Mouse (Mus musculus) cerebellum, postnatal 25 days (tissue): Measurements from ENCODE around the gene Tcf12.

Experiments used
- DNase-seq, 2 experiments: peaks; one replicate each; pipeline ENCODE4 v3.0.0; 2021; ENCODE audit warnings: mixed read lengths in 2 of 2

Tcf12 gene

DNA sequence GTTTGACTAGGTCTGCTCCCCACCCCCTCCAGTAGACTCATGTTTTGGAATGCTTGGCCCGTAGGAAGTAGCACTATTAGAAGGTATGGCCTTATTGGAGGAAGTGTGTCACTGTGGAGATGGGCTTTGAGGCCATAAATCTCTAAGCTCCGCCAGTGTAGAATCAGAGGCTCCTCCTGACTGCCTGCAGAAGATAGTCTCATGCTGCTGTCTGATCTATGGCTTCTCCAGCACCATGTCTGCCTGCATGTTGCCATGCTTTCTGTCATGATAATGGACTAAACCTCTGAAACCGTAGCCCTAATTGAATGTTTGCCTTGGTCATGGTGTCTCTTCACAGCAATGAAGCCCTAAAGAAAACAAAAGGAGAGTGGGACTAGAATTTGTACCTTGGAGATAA, 26.7 kb downstream of the Tcf12 start:
- DNase-seq, result no peak

DNA sequence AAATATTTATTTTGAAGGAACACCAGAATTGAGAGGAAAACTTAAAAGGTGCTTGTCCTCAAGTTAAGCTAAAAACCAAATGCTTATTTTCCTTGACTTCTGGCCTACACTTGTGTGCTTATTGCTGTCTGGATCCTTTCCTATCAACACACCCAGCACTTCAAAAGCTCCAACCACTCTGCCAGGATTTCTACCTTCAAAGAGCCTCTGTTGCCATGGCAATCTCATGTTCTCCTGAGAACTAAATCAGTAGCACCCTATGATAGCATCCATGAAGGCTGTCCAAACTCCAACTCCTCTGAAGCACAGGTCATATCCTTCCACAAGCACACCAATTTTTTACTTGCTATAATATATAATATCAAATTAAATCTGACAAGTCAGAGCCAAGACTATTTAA, 27.5 kb downstream of the Tcf12 start:
- DNase-seq, result peak in 1 of 2 experiments; percentile 18

DNA sequence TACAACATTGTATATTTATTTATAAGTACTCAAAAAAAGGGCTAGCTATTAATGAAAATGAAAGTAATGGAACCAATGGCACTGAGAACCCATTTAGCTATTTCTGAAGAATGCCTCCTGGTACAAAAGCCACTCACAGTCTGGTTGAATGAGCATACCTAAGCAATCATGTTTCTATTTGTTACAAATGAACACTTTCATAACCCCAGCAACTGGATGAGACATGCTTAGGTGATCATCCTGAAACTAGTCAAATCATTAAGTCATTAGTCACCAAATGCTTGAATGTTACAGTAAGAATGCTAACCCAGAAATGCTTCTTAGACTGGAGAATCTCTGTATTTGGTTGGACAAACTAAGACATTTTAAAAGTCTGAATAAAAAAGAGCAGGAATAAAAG, 35.5 kb downstream of the Tcf12 start:
- DNase-seq, result no peak

DNA sequence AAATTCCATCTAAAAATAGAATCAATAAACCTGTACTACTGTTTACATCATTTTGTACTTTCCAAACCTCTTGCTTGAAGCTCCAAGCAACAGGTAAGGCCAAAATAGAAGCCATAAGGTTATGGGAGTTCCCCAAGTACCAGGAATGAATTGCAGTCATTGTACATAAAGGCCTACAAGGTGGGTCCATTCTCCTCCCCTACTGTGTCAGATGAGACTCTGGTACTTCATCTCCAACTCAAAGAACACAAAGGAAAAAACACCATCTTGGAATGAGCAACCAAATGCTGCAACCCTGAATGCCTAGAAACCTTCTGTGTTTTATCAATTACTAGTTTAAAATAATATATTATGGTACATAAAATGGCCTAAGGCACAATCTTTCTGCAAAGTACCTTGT, 45.5 kb downstream of the Tcf12 start:
- DNase-seq, result no peak

DNA sequence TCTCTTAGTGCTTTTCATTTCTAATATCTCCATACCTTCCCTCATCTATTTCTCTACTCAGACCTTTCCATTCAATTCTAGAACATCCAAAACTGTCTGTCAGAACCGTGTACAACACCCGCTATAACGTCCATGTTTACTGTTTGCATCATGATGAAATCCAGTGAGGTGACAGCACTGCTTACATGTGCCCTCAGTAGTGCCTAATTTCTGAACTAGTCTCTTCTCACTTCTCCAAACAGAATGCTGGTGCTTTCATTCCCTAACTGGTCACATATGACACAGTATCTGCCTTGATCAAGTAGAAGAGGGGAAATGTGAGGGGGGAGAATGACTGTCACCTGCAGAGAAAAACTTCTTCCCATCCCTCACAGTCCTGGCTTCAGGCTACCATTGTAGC, 58.5 kb downstream of the Tcf12 start:
- no peak for DNase-seq

DNA sequence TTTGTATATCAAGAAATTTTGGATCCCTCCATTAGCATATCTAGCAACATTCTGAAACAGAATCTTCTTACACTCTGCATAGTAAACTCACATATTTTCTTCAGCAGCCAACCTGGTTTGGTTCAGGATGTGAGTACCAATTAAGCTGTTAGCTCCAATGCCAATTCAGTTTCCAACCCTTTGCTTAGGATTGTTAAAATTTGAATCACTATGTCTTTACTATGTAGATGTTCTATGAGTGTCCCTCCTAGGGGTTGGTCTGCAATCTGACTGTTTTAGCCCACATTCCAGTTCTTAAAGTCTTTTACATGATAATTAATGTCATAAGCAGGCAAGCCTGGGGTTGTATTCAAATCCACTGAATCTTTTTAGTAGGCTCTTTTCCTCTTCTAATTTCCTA, 71.5 kb downstream of the Tcf12 start:
- no peak for DNase-seq

DNA sequence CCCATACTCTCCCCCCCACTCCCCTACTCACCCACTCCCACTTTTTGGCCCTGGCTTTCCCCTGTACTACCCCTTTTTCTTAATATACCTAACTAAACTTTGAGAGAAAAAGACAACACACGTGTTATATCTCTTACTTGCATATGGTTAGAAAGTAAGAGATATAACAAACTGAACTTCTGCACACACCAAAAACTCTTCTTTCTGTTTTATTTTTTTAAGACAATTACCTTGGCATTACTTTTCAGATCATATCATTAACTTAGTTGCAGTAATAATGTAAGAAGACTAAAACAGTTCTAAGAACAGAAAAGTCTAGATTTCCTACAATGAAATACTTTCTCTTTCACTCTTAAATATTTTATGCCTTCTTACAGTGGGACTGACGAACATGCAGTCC, 72.3 kb downstream of the Tcf12 start:
- DNase-seq, result no peak

DNA sequence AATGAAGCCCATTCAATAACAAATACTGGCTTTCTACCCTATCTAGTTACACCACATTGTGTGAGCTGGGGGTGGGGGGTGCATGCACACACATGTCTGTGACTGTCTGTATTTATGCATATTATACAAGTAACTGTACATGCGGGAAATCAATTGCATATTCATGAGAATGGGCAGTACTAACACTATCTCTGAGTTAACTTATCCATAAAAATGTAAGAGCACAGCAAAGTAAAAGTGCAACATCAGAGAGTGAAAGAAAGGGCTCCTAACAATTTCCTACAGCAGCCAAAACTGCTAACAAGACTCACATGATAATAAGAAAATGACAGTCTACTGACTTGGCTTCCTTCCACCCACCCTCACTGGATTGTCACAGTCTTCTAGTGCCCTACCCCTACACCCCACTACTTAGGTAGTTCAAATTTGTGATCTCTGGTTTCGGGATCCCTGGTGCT, 74.6 kb downstream of the Tcf12 start:
- no peak for DNase-seq

DNA sequence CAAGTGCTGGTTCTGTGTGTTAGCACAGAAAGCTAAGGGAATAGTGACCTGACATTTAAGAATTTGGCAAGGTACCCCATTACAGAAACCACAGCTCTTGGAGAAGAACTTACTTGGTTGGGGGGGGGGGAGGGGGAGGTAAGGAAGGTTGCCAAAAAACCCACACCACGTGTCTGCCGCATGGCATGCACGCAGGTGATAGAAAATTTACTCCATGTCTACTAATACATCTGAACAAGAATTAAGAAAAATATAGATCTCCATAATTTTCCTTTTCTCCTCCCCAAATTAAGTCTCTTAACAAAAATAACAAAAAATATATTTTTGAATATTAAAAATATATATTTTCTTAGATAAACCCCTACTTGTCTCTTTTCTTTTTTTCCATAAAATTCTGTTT, 75.4 kb downstream of the Tcf12 start:
- DNase-seq, result no peak

DNA sequence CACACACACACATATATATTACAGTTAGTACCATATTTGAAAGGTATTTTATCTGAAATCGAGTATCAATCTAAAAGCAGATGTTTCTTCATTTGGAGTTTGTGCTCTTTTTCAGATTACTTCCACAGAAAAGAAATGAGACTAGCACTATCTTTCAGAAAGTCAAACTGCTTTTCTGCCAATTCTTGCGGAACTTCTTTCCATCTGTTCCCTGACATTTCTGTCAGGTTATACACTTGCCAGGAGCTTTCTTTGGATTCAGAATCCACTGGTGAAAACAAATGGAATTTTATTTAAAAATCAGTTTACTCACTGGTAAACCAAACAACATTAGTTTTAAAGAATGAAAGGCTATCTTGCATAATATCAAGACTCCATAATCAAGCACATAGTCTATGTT, 78.4 kb downstream of the Tcf12 start:
- DNase-seq, result no peak

DNA sequence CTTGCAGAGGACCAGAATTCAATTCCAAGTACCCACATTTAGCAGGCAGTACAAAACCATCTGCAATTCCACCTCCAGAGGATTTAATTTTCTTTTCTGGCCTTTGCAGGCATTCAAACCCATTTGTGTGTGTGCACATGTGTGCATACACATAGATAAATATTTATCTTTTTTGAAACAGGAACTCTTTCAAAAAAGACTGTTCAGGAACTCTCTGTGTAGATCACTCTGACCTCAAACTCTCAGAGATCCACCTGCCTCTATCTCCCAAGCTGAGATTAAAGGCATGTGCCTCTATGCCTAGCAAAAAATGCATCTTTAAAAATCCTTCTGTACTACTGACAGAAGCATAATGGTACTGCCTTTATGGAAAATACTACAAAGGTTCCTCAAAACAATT, 81.4 kb downstream of the Tcf12 start:
- no peak for DNase-seq

DNA sequence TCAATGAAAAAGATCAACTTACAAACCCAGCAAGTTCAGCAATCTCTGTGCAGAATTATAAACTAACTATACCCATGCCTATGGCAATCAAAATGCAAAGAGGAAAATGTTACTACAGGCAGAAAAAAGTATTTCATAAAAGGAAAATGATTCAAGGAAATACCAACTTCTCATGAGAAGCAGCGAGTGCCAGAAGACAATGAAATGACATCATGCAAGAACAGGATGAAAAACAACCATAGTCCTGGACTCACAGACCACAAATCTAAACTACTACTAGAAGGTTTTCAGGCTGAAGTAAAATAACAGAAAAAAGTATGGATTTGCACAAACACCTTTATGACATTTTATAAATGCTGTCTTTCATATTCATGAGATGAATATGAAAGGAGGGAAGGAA, 82.1 kb downstream of the Tcf12 start:
- no peak for DNase-seq

DNA sequence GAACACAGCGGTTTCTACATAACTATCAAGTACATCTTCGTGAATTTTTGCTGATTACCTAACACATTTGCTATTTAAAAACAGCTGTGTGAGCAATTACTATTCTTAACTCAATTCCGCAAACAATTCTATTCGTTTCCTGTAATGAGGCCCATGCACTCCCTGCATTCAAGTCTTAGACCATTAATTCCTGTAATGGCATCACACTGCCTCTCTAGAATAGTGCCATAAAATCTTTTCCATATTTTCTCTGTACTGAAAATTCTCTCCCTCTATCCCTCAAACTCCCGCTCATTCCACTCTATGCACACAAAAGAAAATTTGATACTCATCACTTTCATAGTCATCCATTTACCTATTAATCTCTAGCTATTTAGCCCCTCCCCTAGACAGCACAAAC, 88.4 kb downstream of the Tcf12 start:
- DNase-seq, result no peak

DNA sequence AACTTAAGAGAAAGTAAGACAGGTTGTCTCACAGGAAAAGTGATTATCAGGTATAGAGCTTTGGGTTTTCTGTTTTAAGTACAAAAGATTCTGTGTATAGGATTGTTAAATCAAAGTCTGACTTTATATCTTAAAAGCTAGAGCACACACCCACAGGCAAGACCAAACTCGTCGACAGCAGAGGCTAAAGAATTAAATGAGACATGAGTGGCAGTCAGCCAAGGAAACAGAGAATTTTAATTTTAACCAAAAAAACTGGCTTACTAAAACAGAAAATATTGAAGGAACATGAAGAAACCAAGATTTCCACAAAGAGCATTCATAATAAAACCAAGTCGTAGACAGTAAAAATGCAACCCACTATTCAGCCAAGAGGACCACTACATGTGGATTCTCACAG, 90.2 kb downstream of the Tcf12 start:
- no peak for DNase-seq

DNA sequence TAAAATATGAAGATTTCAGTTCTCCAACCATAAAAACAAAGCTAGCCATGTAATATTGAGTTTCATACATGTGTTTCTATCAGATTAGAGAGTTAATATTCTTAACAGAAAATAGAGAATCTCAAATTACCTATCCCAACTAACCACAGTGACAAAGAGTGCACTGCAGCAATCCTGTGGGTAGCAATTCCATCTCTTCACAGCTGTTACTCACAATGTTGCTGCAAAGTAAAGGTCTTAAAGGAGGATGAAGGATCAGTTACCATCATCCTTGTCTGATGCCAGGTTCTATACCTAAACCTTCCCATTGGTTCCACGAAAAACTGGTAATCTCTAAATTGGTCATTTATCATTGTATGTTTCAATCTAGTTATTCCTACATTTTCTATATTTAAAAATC, 95.7 kb downstream of the Tcf12 start:
- DNase-seq, result no peak

DNA sequence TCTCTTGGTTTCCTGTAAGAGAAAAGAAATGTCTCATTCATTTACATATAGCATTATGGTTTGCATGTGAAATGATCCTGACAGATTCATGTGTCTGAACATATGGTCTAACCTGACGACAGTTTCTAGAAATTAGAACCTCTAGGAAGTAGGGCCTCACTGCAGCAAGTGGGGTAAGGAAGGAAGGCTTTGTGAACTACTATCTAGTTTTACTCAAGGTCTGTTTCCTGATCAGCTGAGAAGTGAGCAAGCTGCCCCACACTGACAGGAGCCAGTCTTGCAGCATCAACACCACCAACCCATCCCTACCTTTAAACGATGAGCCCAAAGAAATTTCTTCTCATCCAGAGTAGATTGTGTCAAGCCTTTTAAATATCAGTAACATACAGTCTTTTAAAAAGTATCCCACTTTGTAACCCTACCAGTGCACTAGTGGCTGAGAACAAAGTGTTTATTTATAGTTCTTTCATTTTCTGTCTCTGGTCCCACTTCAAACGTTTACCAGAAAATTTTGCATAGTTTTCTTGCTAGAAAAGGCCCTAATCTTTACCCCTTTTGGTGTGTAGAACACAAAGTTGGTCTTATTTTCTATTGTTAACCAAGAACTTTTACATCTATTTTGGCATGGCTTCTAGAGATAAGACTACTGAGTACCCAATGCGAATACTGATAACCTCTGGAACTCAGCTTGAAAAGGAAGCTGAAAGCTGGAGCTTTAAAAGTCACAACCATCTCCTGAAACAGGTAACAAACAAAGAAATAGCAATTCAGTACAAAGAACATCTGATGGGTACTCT, 96.9 kb downstream of the Tcf12 start:
- DNase-seq, result no peak

DNA sequence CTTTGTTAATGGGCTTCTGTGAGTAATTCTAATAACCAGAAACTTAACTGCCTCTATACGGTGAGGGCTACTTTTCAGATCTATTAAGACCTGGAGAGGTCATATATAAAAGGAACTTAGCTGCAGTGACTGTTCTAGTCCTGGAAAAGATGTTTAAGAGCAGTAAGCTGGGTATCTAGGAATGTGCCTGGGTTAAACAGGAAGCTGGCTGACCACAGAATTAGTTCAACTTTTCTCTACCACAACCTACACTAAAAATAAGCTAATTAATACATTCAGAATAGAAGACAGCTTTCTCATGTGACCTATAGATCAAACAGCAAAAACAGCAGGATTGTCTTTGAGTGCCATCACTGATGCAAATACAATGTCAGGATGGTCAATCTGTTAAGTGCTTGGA, 98.1 kb downstream of the Tcf12 start:
- DNase-seq, result no peak

DNA sequence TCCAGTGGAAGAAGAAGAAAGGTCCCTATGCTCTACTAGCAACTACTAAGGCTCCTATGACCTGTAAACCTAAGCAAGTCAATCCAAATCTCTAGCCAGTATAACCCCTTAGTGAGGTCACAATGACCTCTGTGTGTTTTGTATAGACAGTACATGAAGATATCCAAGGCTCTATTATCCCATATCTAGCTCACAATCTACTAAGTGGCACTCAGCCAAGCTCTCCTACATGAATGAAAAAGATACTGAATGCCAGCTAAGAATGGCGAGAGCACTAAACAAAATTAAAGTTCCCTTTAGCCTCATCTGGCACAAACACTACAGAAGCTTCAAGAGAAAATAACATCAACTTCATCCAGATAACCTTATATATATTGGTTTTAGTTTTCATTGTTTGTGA, 103.0 kb downstream of the Tcf12 start:
- no peak for DNase-seq

DNA sequence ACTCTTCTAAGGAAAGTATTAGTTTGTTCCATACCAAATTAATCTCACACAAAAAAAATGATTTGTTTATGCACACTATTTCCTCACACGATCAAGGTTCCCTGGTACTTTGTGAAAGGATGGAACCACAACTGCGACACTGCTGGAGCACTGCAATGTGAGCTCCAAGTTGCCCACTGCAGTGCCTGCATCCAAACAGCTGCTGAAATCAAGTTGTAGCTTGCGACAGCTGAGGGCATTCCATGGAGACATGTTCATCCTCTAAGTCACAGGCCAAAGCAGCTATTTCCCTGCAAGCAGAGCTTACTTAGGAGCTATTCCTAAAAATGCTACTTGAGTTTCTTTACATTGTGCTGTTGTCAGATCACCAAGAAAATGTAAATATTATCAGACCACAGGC, 120.5 kb downstream of the Tcf12 start:
- no peak for DNase-seq

DNA sequence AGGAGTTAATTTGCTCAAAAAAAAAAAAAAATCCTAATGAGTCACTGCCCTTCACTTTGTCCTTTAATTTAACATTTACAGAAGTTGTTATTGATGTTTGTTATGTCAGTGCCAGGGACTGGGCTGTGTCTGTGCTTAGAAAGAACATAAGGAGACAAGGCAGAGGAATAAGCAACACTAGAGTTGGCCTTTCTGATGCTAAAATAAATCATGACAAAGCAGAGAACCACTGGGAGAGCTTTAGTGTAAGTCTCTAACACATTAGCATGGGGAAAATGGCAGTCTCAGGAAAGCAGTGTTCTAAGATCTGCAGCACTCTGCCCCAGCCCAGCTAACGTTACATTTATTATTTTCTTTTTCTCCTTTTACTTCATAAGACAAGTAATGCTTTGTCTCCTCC, 121.3 kb downstream of the Tcf12 start:
- DNase-seq, result no peak

DNA sequence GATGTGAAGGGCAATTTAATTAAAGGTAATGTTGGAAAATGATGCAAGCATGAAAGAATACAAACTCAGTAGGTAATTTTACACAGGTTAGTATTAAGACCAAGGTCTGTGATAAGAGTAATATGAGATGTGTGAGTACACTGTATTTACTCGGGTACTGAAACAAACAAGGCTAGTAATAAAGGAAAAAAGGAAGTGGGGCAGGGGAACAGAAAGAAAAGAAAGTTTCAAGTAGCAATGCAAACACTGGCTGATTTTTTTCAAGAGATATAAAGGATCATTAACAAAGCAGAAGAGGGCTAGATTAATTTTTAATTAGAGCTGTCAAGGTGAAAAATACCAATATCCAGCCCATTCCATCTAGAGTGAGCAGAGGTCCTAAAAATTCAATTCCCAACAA, 122.0 kb downstream of the Tcf12 start:
- no peak for DNase-seq

DNA sequence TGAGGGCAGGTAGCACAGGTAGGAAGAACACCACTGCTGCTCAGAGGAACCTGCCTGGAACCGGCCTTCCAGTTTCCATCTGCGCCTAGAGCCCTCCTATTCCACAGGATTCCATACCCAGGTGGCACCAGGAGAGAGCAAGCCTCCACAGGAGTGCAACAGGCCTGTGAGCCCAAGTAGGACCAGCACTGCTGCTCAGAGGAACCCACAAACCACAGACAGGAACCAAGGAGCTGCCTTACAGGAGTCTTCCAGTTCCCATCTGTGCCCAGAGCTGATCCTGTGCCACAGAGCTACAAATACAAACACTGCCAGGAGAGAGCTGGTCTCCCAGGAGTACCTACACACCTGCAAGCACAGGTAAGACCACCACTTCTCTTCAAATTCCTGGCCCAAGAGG, 125.0 kb downstream of the Tcf12 start:
- DNase-seq, result no peak

DNA sequence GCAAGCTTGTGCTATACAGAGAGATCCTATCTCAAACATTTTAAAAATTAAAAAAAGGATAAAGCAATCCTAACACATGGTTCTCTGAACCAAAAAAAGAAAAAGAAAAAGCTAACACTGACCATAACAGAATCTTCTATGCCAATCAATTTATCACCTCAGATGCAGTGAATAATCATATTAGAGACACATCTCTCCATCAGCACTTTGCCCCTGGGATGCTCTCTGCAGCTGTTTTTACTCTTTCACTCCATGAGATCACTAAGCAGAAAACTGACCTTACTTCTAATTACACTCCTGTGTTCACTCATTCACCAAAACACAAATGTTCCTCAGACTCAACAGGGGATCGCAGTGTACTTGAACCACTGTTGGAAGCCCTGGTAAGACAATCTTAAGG, 128.8 kb downstream of the Tcf12 start:
- no peak for DNase-seq

DNA sequence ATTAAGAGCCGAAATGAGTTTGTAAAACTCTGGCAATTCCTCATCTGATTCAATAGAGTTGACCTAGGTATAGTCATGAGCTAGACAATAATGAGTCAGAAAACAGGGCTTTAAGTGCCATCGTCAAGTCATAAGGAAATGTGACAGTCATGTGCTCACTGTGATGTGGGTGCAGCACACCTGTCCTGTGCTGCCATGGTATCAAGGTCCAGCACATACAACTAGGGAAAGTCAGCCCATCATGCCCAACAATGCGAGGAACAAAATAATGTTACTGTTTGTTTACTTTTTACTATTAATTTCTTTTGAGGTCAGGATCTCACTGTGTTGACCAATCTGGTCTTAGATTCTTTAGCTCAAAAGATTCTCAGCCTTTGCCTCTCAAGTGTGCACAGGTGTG, 130.6 kb downstream of the Tcf12 start:
- no peak for DNase-seq

DNA sequence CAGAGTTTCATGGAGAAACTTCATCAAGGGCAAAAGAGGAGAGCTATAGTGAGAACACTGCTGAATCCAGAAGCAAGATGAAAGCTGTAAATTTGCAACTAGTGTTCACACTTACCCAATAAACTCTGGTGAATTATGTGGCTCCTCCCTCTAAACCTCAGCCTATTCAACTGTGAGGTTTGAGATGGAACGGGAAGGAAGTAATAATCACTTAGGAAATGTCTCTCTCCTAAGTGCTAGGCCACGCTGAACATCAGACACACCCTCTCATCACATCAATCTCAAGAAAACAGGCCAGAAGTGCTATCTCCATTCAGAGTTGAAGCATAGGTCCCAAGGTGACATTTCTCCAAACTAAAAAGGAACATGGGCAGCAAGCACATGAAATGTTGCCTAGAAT, 131.1 kb downstream of the Tcf12 start:
- DNase-seq, result no peak
